Mouse (Mus musculus) testis, adult 2 months (tissue): ENCODE results near the gene Sult4a1. TPM values are rescaled to one million over a fixed set of nuclear protein-coding genes. Genes with fewer than 3 reads are reported as not detected.
A peak's percentile ranks its signal among the peaks of the same experiment; 100 is the strongest.

ENCODE experiments used
- H3K27ac ChIP-seq: fragments of 200-500 bp; 2 replicates; pipeline ENCODE4 v1.5.1; 2012; ENCODE audit warnings: low read depth, low read length; ENCODE audit not compliant: control insufficient read depth, insufficient read depth
- H3K27me3 ChIP-seq: fragments of 200-500 bp; 2 replicates; pipeline ENCODE4 v1.6.1; 2012; ENCODE audit warnings: mild to moderate bottlenecking, low read length, moderate library complexity; ENCODE audit not compliant: control insufficient read depth, insufficient read depth
- H3K36me3 ChIP-seq: fragments of 200-500 bp; 2 replicates; pipeline ENCODE4 v1.6.1; 2012; ENCODE audit warnings: mild to moderate bottlenecking, low read length; ENCODE audit not compliant: control insufficient read depth, insufficient read depth
- H3K4me1 ChIP-seq: fragments of 200-500 bp; 2 replicates; pipeline ENCODE4 v1.6.1; 2012; ENCODE audit warnings: low read length; ENCODE audit not compliant: control insufficient read depth, insufficient read depth
- H3K4me3 ChIP-seq: fragments of 200-500 bp; 2 replicates; pipeline ENCODE4 v1.5.1; 2012; ENCODE audit warnings: low read depth, mild to moderate bottlenecking, low read length, moderate library complexity, mixed read lengths; ENCODE audit not compliant: control insufficient read depth
- CTCF ChIP-seq: fragments of 200-500 bp; IDR thresholded peaks from 2 replicates; pipeline ENCODE4 v1.5.1; 2012; ENCODE audit warnings: low read depth, mild to moderate bottlenecking, inconsistent platforms, low read length, moderate library complexity; ENCODE audit not compliant: control insufficient read depth, insufficient read depth, insufficient replicate concordance
- POLR2A ChIP-seq: fragments of 200-500 bp; IDR thresholded peaks from 2 replicates; pipeline ENCODE4 v1.6.1; 2012; ENCODE audit warnings: low read depth, mild to moderate bottlenecking, inconsistent platforms, low read length, moderate library complexity; ENCODE audit not compliant: control insufficient read depth
- polyA plus RNA-seq: library from polyadenylated mRNA; depleted of rRNA; stranded (reverse); fragments of >200 nt; gene quantifications from 2 replicates; pipeline ENCODE4 v1.2.3, GENCODE M21; 2012

Sult4a1 gene
- polyA plus RNA-seq, 1 experiment = 5.6 TPM

DNA sequence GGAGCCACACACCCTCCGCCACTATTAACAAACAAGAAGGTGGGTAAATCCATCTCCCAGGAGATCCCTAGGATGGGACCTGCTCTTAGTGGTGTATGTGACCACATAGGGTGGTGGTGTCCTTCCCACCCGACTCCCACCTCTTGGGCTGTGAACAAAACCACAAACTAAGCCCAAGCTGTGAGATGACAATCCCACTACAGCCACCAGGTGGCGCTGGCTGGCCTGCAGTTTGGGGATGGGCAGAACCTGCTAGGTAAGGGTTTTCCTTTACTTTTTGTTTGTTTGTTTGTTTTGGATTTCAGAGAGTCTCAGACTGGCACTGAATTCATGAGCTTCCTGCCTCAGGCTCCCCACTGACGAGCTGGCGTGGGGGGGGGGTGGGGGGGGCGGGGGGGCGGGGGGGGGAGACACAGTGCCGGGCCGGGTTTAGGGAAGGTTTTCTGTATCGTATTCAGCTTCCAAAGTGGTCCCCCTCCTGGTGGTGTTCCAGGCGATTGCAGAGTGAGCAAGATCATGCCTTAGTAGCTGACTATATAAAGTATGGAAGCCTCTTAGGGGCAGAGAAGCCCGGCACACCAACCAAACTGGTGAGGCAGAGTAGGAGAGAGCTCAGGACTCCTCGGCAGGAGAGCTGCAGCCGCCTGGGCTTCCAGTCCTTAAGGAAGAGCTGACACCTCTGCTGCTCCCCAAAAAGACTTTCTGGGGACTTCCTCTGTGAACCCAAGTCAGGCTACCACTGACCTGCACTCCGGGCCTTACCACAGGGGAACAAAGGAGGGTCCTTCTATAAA lies 31.4 kb downstream of the Sult4a1 start:
- H3K27me3 ChIP-seq = no peaks in the 10 kb centered on the region
- H3K4me1 ChIP-seq = peaks cover 11% of the 10 kb centered on the region
- TF ChIP-seq CTCF (peak; percentile 99), POLR2A (no peak)
- H3K27ac ChIP-seq = no peak overlapping the region
- no peak overlapping the region for H3K4me3 ChIP-seq
- no peaks in the 10 kb centered on the region for H3K36me3 ChIP-seq

GRCm38 (mm10) chr15:84073058-84073457 lies 32.5 kb downstream of the Sult4a1 start:
- no peak for TF ChIP-seq CTCF
- Histone ChIP-seq H3K27ac (no peak overlapping the region), H3K36me3 (no peaks in the 10 kb centered on the region), H3K4me3 (no peak overlapping the region), H3K27me3 (no peaks in the 10 kb centered on the region), H3K4me1 (peaks cover 11% of the 10 kb centered on the region)

DNA sequence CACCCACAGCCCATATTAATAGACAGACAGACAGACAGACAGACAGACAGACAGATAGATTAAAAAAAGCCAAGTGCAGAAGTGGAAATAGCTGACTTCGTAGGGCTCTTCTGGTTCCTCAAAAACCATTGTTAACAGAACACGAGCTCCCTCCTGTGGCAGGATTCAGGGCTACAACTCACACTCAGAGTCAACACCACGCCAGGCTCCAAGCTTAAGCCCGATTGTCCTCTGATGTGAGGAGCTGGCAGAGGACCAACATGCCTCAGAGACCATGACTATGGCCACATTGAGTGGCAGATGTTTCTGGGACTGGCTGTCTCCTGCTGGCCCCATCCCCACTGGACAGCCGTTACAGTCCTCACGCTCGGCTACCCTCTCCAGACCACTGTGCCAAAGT lies 33.3 kb downstream of the Sult4a1 start:
- no peaks in the 10 kb centered on the region for H3K27me3 ChIP-seq
- H3K36me3 ChIP-seq = no peaks in the 10 kb centered on the region
- H3K4me3 ChIP-seq = no peak overlapping the region
- TF ChIP-seq CTCF (peak; percentile 43; the same call in 1 of the 2 replicates), POLR2A (no peak)
- H3K27ac ChIP-seq = no peak overlapping the region
- peaks cover 11% of the 10 kb centered on the region for H3K4me1 ChIP-seq

GRCm38 (mm10) chr15:84070116-84070676 lies 35.4 kb downstream of the Sult4a1 start:
- Histone ChIP-seq H3K27me3 (no peaks in the 10 kb centered on the region), H3K27ac (no peak overlapping the region), H3K4me3 (no peak overlapping the region)

DNA sequence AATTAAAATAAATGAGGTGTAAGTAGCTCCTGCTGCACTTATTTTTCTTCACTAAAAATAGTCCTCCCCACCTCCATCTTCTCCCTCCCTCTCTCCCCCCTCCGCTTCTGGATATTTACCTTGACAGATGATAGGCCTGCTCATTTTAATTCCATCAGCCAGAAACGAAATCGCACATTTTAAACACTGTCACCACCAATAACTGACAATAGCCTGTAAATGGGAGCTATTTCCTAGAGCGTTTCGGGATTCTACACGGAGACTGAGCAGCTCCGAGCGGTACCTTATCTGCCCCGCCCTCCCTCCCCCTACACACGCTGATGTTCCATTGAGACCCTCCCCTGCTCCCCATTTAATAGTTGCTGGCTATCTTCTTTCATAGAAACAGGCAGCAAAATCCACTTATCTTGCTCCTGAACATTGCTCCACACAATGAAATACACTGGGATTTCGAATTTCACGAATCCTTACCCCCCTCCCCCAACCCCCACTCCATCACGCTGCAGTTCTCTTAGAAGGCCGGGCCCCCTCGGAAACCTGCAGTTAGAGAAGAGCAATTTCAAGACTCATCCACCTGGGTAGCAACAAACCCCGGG lies 36.0 kb downstream of the Sult4a1 start:
- Histone ChIP-seq H3K4me3 (no peak overlapping the region), H3K36me3 (no peaks in the 10 kb centered on the region), H3K27ac (no peak overlapping the region), H3K4me1 (peaks cover 14% of the 10 kb centered on the region), H3K27me3 (no peaks in the 10 kb centered on the region)
- no peak for TF ChIP-seq CTCF
- TF ChIP-seq POLR2A = no peak

More at GRCm38 (mm10) chr15:84070116-84070676, 35.4 kb downstream of the Sult4a1 start:
- no peaks in the 10 kb centered on the region for H3K36me3 ChIP-seq
- H3K4me1 ChIP-seq = peaks cover 9% of the 10 kb centered on the region
- TF ChIP-seq POLR2A (no peak), CTCF (no peak)

- Histone ChIP-seq H3K4me1 (peaks cover 9% of the 10 kb centered on the region), H3K27me3 (no peaks in the 10 kb centered on the region)
- peak; percentile 91; the same call in 1 of the 2 replicates for TF ChIP-seq CTCF
- TF ChIP-seq POLR2A = no peak
Measured at GRCm38 (mm10) chr15:84065701-84066100, 39.9 kb downstream of the Sult4a1 start.

DNA sequence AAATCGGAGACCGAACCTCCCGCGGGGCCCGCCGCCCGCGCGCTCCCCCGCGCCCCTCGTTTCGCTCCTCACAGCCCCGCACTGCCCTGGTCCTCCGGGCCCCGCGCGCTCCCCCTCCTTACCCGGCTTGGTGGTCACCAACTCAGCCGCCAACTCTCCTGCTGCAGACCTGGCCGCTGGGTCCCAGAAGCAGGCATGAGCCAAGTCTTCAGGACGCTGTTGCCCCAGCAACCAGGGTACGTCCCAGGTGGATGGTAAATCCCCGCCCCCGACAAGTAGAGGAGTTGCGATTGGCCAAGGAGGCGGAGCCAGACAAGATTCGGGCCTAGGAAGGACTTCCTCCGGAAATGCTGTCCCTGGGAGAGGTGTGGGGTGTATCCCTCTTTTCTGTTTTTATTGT lies 40.4 kb downstream of the Sult4a1 start, which contains the start of gene Efcab6:
Efcab6 (minus strand) TSS at position 240 of the 400 bp plus-strand sequence.
- H3K27me3 ChIP-seq = no peaks in the 10 kb centered on the region
- H3K4me1 ChIP-seq = peaks cover 9% of the 10 kb centered on the region
- no peaks in the 10 kb centered on the region for H3K36me3 ChIP-seq
- no peak for TF ChIP-seq CTCF
- TF ChIP-seq POLR2A = no peak
- peak within 1 kb of the TSS; percentile 83 for H3K4me3 ChIP-seq
- no peak within 1 kb of the TSS for H3K27ac ChIP-seq

More at GRCm38 (mm10) chr15:84065701-84066100, 39.9 kb downstream of the Sult4a1 start:
- Histone ChIP-seq H3K36me3 (no peaks in the 10 kb centered on the region), H3K27ac (no peak overlapping the region), H3K4me3 (no peak overlapping the region)

DNA sequence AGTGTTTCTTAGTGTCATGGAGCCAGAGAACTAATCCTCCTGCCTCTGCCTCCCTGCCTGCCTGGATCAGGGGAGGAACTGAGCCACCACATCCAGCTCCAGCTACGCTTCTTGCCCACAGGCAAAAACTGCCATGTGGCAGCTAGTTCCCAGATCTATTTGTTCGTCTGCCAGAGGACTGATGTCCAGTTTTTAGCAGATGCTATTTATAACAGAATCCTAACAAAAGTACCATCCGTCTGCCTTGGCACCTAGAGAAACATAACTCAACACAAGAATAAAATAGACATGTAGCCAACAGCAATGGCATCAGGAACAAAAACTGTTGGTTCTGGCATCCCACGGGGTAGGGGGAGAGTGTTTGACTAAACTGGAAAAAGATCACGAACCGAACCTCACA lies 46.7 kb downstream of the Sult4a1 start:
- no peak for TF ChIP-seq POLR2A
- no peak for TF ChIP-seq CTCF
- no peaks in the 10 kb centered on the region for H3K27me3 ChIP-seq
- no peaks in the 10 kb centered on the region for H3K4me1 ChIP-seq
- H3K36me3 ChIP-seq = no peaks in the 10 kb centered on the region
- no peak overlapping the region for H3K4me3 ChIP-seq
- no peak overlapping the region for H3K27ac ChIP-seq
